Comparison of ENCODE assay signal across 8 mouse cellular contexts in the genomic region with DNA sequence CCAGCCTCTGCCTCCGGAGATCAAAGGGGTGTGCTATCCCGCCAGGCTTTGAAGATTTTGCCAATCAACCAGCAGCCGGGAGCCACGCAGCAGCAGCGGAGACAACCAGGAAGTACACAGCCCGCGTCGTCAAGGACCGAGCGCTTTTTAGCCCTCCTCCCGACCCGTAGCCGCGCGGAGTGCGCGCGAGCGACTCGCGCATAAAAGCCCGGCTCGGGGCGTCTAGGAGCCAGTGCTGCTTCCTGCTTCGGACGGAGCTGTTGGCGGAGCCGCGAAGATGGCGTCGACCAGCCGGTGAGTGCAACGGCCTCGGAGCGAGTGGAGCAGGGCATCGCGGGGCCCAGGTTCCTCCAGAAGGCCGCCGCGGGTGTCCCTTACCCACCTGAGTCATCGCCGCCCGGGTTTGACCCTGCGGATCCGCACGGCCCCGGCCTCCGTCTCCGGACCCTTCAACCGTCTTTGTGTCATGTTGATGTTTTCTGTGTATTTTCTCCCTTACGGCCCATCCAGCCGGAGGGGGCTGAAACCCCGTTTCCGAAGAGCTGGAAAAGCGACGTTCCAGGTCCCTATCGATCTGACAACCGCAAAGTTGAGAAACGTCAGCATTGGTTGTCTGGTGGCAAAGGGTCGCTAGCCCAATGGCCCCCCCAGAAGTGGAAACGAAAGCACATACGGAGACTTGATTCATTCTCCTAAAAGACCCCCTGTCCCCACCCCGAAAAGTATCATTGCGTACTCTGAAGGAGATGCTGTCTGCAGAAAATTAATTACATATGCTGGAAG. TPM values are rescaled to one million over a fixed set of nuclear protein-coding genes. Genes with fewer than 3 reads are reported as not detected.
DNase-seq lines count a peak whose midpoint lies in the region; ATAC-seq and TF ChIP-seq lines count a peak whose summit lies in the region.

Gene Gtf2b (plus strand): TSS at position 51 of the 783 bp plus-strand sequence.

- ATAC-seq in hematopoietic stem cell, adult 5-6 weeks (replicated peaks in 1 of 2; ENCODE audit: insufficient read depth in 1 of 2, low FRiP score in 2 of 2, low TSS enrichment in 1 of 2, low read depth in 1 of 2, poor library complexity in 2 of 2, severe bottlenecking in 2 of 2): peak; percentile 93 to 94
- ATAC-seq in lung, embryonic 16.5 days (ENCODE audit: low read depth): peak; percentile 100

- H3K4me2 ChIP-seq in lung, embryonic 16.5 days (ENCODE audit: low read depth, low read length): peak within 1 kb of the TSS; percentile 87

- H3K36me3 ChIP-seq in MEL (ENCODE audit: control insufficient read depth in 1 of 2, insufficient read depth in 2 of 2, low read length in 2 of 2): peaks cover 0 to 34% of the 10 kb centered on the region in 2 experiments; a peak in 2 of 4 replicates
- no peaks in the 10 kb centered on the region for H3K36me3 ChIP-seq in lung, embryonic 16.5 days (ENCODE audit: control insufficient read depth, insufficient read depth, low read length)

- H3K4me3 ChIP-seq in MEL (ENCODE audit: control insufficient read depth in 1 of 2, insufficient read depth in 1 of 2, low read depth in 2 of 2, low read length in 2 of 2): peak within 1 kb of the TSS; percentile 77 to 78
- peak within 1 kb of the TSS; percentile 92 for H3K4me3 ChIP-seq in cerebellum, adult 2 months (replicated peaks; ENCODE audit: insufficient read depth, low read depth, low read length)
- H3K4me3 ChIP-seq in lung, embryonic 16.5 days (ENCODE audit: low read length): peak within 1 kb of the TSS; percentile 88

- peak in 1 of 2 experiments; percentile 39; a peak in 2 of 4 replicates for TF ChIP-seq EP300 in MEL (IDR thresholded peaks at IDR 0.05; ENCODE audit: low read depth in 1 of 2, low read length in 2 of 2)

- H3K79me2 ChIP-seq in MEL (ENCODE audit: control insufficient read depth, insufficient read depth, low read length, poor library complexity): peaks cover 24% of the 10 kb centered on the region

- under 1% methylated on average over 64 of the region's 64 CpGs for whole genome bisulfite sequencing in cerebellum, adult 2 months
- under 1% methylated on average over 60 of the region's 64 CpGs for WGBS in lung, embryonic 16.5 days

- no peak for TF ChIP-seq RAD21 in MEL (IDR thresholded peaks at IDR 0.05; ENCODE audit: low read depth, low read length)

- H3K4me1 ChIP-seq in MEL (ENCODE audit: control insufficient read depth in 1 of 2, insufficient read depth in 2 of 2, low read length in 2 of 2): peaks cover 5 to 23% of the 10 kb centered on the region in 2 experiments; a peak in 3 of 4 replicates
- H3K4me1 ChIP-seq in cerebellum, adult 2 months (ENCODE audit: control insufficient read depth, insufficient read depth, low read length): no peaks in the 10 kb centered on the region
- H3K4me1 ChIP-seq in lung, embryonic 16.5 days (replicated peaks; ENCODE audit: control insufficient read depth, insufficient read depth, low read length): peaks cover 10% of the 10 kb centered on the region; the same call in 1 of the 2 replicates

- peak within 1 kb of the TSS; percentile 95 for H3K9ac ChIP-seq in MEL (ENCODE audit: control insufficient read depth, low read depth, low read length, poor library complexity, severe bottlenecking)
- peak within 1 kb of the TSS; percentile 97 for H3K9ac ChIP-seq in lung, embryonic 16.5 days (ENCODE audit: low read length)

- H3K27ac ChIP-seq in MEL (ENCODE audit: control insufficient read depth, low read depth, low read length): peak within 1 kb of the TSS; percentile 83
- H3K27ac ChIP-seq in cerebellum, adult 2 months (ENCODE audit: insufficient read depth, low read length): peak within 1 kb of the TSS; percentile 76
- peak within 1 kb of the TSS; percentile 87 for H3K27ac ChIP-seq in lung, embryonic 16.5 days (ENCODE audit: low read length)

- no peak for TF ChIP-seq CTCF in MEL (IDR thresholded peaks at IDR 0.05 in 2 of 3, conservative IDR thresholded peaks at IDR 0.05 in 1 of 3; ENCODE audit: control insufficient read depth in 1 of 3, insufficient read depth in 1 of 3, low read depth in 2 of 3, low read length in 3 of 3, poor library complexity in 1 of 3, severe bottlenecking in 1 of 3)
- no peak for TF ChIP-seq CTCF in cerebellum, adult 2 months (IDR thresholded peaks at IDR 0.05; ENCODE audit: borderline replicate concordance, insufficient read depth, low read depth, low read length)

- DNase-seq in MEL (ENCODE audit: low read depth, low spot score): peak; percentile 95
- peak; percentile 91 to 92 for DNase-seq in cerebellum, adult 2 months
- DNase-seq in forelimb bud, embryonic 11.5 days (ENCODE audit: low read depth, low spot score): peak; percentile 94
- peak; percentile 71 for DNase-seq in layer of hippocampus, adult 9-10 months (ENCODE audit: low spot score)
- peak; percentile 95 for DNase-seq in ovary, postnatal 10 days (ENCODE audit: low spot score)
- DNase-seq in thymus, postnatal 10 days (ENCODE audit: low spot score in 2 of 2): peak; percentile 90 to 96

- TF ChIP-seq POLR2A in MEL (IDR thresholded peaks at IDR 0.05; ENCODE audit: control insufficient read depth in 1 of 2, insufficient read depth in 1 of 2, low read depth in 1 of 2, low read length in 2 of 2, poor library complexity in 1 of 2): peak; percentile 99
- peak; percentile 98 for TF ChIP-seq POLR2A in cerebellum, adult 2 months (IDR thresholded peaks at IDR 0.05; ENCODE audit: borderline replicate concordance, insufficient read depth, low read length)

- H3K9me3 ChIP-seq in MEL (replicated peaks; ENCODE audit: insufficient read depth, low read length): no peaks in the 10 kb centered on the region
- no peaks in the 10 kb centered on the region; the same call in 1 of the 2 replicates for H3K9me3 ChIP-seq in lung, embryonic 16.5 days (ENCODE audit: control insufficient read depth, low read length)

- H3K27me3 ChIP-seq in MEL (ENCODE audit: control insufficient read depth in 1 of 2, insufficient read depth in 2 of 2, low read length in 2 of 2): no peaks in the 10 kb centered on the region
- H3K27me3 ChIP-seq in cerebellum, adult 2 months (ENCODE audit: control insufficient read depth, insufficient read depth, low read length): no peaks in the 10 kb centered on the region
- no peaks in the 10 kb centered on the region for H3K27me3 ChIP-seq in lung, embryonic 16.5 days (ENCODE audit: control insufficient read depth, insufficient read depth, low read depth, low read length)

TF ChIP-seq in MEL, 35 proteins besides CTCF, POLR2A, EP300 and RAD21 (continues in another document):
- no peak; the same call in 1 of the 2 replicates for TF ChIP-seq POLR2AphosphoS5 (IDR thresholded peaks at IDR 0.05; ENCODE audit: borderline replicate concordance, low read depth, low read length)
- peak; percentile 94 for TF ChIP-seq POLR2AphosphoS2 (IDR thresholded peaks at IDR 0.05; ENCODE audit: low read length)
- no peak for TF ChIP-seq CHD1 (IDR thresholded peaks at IDR 0.05; ENCODE audit: low read depth, low read length)
- no peak for TF ChIP-seq UBTF (IDR thresholded peaks at IDR 0.05; ENCODE audit: borderline replicate concordance, insufficient read depth, low read depth, low read length)
- no peak for TF ChIP-seq USF2 (IDR thresholded peaks at IDR 0.05; ENCODE audit: borderline replicate concordance in 1 of 2, insufficient read depth in 1 of 2, low read depth in 1 of 2, low read length in 2 of 2)
- TF ChIP-seq MEF2A (IDR thresholded peaks at IDR 0.05; ENCODE audit: extremely low read depth, insufficient replicate concordance, low read depth, low read length, poor library complexity, severe bottlenecking): no peak
- peak; percentile 93 for TF ChIP-seq HCFC1 (IDR thresholded peaks at IDR 0.05; ENCODE audit: low read depth, low read length)
- no peak; the same call in 1 of the 2 replicates for TF ChIP-seq RCOR1 (IDR thresholded peaks at IDR 0.05; ENCODE audit: low read depth, low read length)
- no peak for TF ChIP-seq JUND (IDR thresholded peaks at IDR 0.05; ENCODE audit: low read depth, low read length)
- peak; percentile 80 for TF ChIP-seq MAX (IDR thresholded peaks at IDR 0.05; ENCODE audit: low read length)
- TF ChIP-seq GATA1 (IDR thresholded peaks at IDR 0.05; ENCODE audit: low read depth, low read length): peak; percentile 33; the same call in 1 of the 2 replicates
- TF ChIP-seq SMC3 (IDR thresholded peaks at IDR 0.05; ENCODE audit: low read depth, low read length): no peak
- TF ChIP-seq SIN3A (IDR thresholded peaks at IDR 0.05; ENCODE audit: low read length): peak; percentile 97
- TF ChIP-seq GABPA (IDR thresholded peaks at IDR 0.05; ENCODE audit: low read depth, low read length): no peak
- no peak for TF ChIP-seq CHD2 (IDR thresholded peaks at IDR 0.05; ENCODE audit: low read length)
- TF ChIP-seq ZMIZ1 (IDR thresholded peaks at IDR 0.05; ENCODE audit: low read depth, low read length): peak; percentile 99
- no peak; the same call in 1 of the 2 replicates for TF ChIP-seq MAZ (IDR thresholded peaks at IDR 0.05; ENCODE audit: low read depth, low read length)
- no peak for TF ChIP-seq ZKSCAN1 (IDR thresholded peaks at IDR 0.05; ENCODE audit: low read depth, low read length)
- TF ChIP-seq ZC3H11A (IDR thresholded peaks at IDR 0.05; ENCODE audit: low read depth, low read length): no peak
- peak; percentile 92 for TF ChIP-seq MXI1 (IDR thresholded peaks at IDR 0.05; ENCODE audit: low read depth, low read length)
- no peak for TF ChIP-seq ZNF384 (IDR thresholded peaks at IDR 0.05; ENCODE audit: low read depth, low read length)
- no peak for TF ChIP-seq BHLHE40 (IDR thresholded peaks at IDR 0.05; ENCODE audit: borderline replicate concordance, low read depth, low read length)
- TF ChIP-seq USF1 (IDR thresholded peaks at IDR 0.05; ENCODE audit: low read depth, low read length): no peak
- no peak for TF ChIP-seq TAL1 (IDR thresholded peaks at IDR 0.05; ENCODE audit: low read length)
- TF ChIP-seq TBP (IDR thresholded peaks at IDR 0.05; ENCODE audit: low read depth, low read length): peak; percentile 98
- peak; percentile 100 for TF ChIP-seq ELF1 (IDR thresholded peaks at IDR 0.05; ENCODE audit: low read depth, low read length)
- peak; percentile 99 for TF ChIP-seq NELFE (IDR thresholded peaks at IDR 0.05; ENCODE audit: low read depth, low read length)
- TF ChIP-seq TCF12 (IDR thresholded peaks at IDR 0.05; ENCODE audit: low read depth, low read length): peak; percentile 82
- no peak for TF ChIP-seq MAFK (IDR thresholded peaks at IDR 0.05; ENCODE audit: borderline replicate concordance, low read depth, low read length)
- TF ChIP-seq MYB (IDR thresholded peaks at IDR 0.05; ENCODE audit: low read depth, low read length): peak; percentile 48

RNA-seq across cellular contexts. Expression of gene Gtf2b, which starts in this region (rescaled TPM):
- total RNA-seq in MEL (2012; rRNA removed): 35.5 and 42.3 TPM in 2 replicates
- 10 to 100 TPM in 1 of 2 experiments, not detected in 1; 40.0 TPM for polyA plus RNA-seq in MEL (2012; ENCODE audit: insufficient read depth in 1 of 2, insufficient read length in 2 of 2, low read depth in 1 of 2, low replicate concordance in 2 of 2, missing spikeins in 1 of 2)
- polyA plus RNA-seq in cerebellum, adult 2 months (2012; rRNA removed): 46.8 and 47.9 TPM in 2 replicates
- 136 and 166 TPM in 2 replicates for total RNA-seq in hematopoietic stem cell, adult 5-6 weeks (2017)
- 91.6 and 94.9 TPM in 2 replicates for polyA plus RNA-seq in lung, embryonic 16.5 days (2015; fragmentation: Nextera tagmentation; extraction: Ambion mirVana)

Comparison
In these comparisons a context has a peak if more than half of its experiments do, and no peak if none do; other contexts are left out.
1. Peak in every context shown above with its lines: DNase-seq, ATAC-seq, H3K4me3 ChIP-seq and H3K27ac ChIP-seq.